In genomic region chr2:44930951-44931350, GRCm38 (mm10) we compare ENCODE assay signal across 21 mouse cellular contexts. TPM values are rescaled to one million over a fixed set of nuclear protein-coding genes. Genes with fewer than 3 reads are reported as not detected.
DNase-seq lines count a peak whose midpoint lies in the region; ATAC-seq and TF ChIP-seq lines count a peak whose summit lies in the region.
"Had no signal": no experiment of that assay in that cellular context is flagged by ENCODE, and none has a peak within 500 bp of the region (broad histone marks: within the 10 kb centered on the region; RNA-seq: fewer than 3 reads in every experiment).

No protein-coding gene starts in this region.

- peak; percentile 24 for DNase-seq in adrenal gland, adult 8-10 months
- DNase-seq in adrenal gland, postnatal 36 days = no peak
- DNase-seq in hindbrain, postnatal 0 days (ENCODE audit: low spot score) = peak; percentile 5
- no peak for DNase-seq in hindbrain, embryonic 14.5 days (ENCODE audit: low spot score)
- peak; percentile 71 for DNase-seq in MN1 (ENCODE audit: low spot score)
- DNase-seq in fat pad, adult 2 months (ENCODE audit: extremely low read depth, low read depth, low spot score) = peak; percentile 45
- DNase-seq: adrenal gland, postnatal 10 days; adrenal gland, postnatal 25 days; cerebellum, adult 11-12 months; cerebellum, adult 2 months; cerebellum, adult 9-10 months; cerebellum, postnatal 10 days; cerebellum, postnatal 25 days had no signal

- no peak for TF ChIP-seq CTCF in hindbrain, postnatal 0 days (IDR thresholded peaks at IDR 0.05; ENCODE audit: low read depth)

- no peak overlapping the region for H3K4me3 ChIP-seq in hindbrain, postnatal 0 days (ENCODE audit: low read length)
- H3K4me3 ChIP-seq in hindbrain, embryonic 14.5 days (replicated peaks; ENCODE audit: low read length) = no peak overlapping the region
- H3K4me3 ChIP-seq: embryonic facial prominence, embryonic 10.5 days; embryonic facial prominence, embryonic 12.5 days; forebrain, embryonic 10.5 days; forebrain, embryonic 12.5 days had no signal

- WGBS in hindbrain, postnatal 0 days = 71% methylated on average over 3 of the region's 3 CpGs
- 82% methylated on average over 3 of the region's 3 CpGs for WGBS in hindbrain, embryonic 14.5 days

- no peak overlapping the region for H3K4me2 ChIP-seq in hindbrain, postnatal 0 days (ENCODE audit: low read depth, low read length)
- H3K4me2 ChIP-seq in hindbrain, embryonic 14.5 days (replicated peaks) = no peak overlapping the region
- H3K4me2 ChIP-seq: embryonic facial prominence, embryonic 12.5 days; forebrain, embryonic 12.5 days had no signal

- H3K27ac ChIP-seq in hindbrain, postnatal 0 days = no peak overlapping the region
- H3K27ac ChIP-seq in hindbrain, embryonic 14.5 days = no peak overlapping the region
- H3K27ac ChIP-seq: embryonic facial prominence, embryonic 10.5 days; embryonic facial prominence, embryonic 12.5 days; forebrain, embryonic 10.5 days; forebrain, embryonic 12.5 days had no signal

- no peaks in the 10 kb centered on the region for H3K36me3 ChIP-seq in hindbrain, postnatal 0 days (ENCODE audit: insufficient read depth, low read length)
- no peaks in the 10 kb centered on the region for H3K36me3 ChIP-seq in hindbrain, embryonic 14.5 days (replicated peaks; ENCODE audit: control insufficient read depth, insufficient read depth)
- H3K36me3 ChIP-seq: embryonic facial prominence, embryonic 10.5 days; embryonic facial prominence, embryonic 12.5 days; forebrain, embryonic 10.5 days; forebrain, embryonic 12.5 days had no signal

- ATAC-seq in hindbrain, postnatal 0 days = no peak
- no peak for ATAC-seq in hindbrain, embryonic 14.5 days (ENCODE audit: low FRiP score)
- no peak for ATAC-seq in megakaryocyte progenitor cell, adult 5-6 weeks (replicated peaks; ENCODE audit: poor library complexity)
- ATAC-seq: activated CD4-positive, CD25-positive, alpha-beta regulatory T cell, adult 4 months; forebrain, embryonic 16.5 days; Patski had no signal

- no peaks in the 10 kb centered on the region for H3K4me1 ChIP-seq in hindbrain, postnatal 0 days (ENCODE audit: insufficient read depth, low read length)
- H3K4me1 ChIP-seq in hindbrain, embryonic 14.5 days (replicated peaks; ENCODE audit: control insufficient read depth, insufficient read depth, low read length) = no peaks in the 10 kb centered on the region

- no peaks in the 10 kb centered on the region for H3K9me3 ChIP-seq in hindbrain, postnatal 0 days (ENCODE audit: low read length)
- H3K9me3 ChIP-seq in hindbrain, embryonic 14.5 days (ENCODE audit: control insufficient read depth, low read length) = no peaks in the 10 kb centered on the region
- H3K9me3 ChIP-seq: embryonic facial prominence, embryonic 12.5 days; forebrain, embryonic 12.5 days had no signal

- H3K9ac ChIP-seq in hindbrain, postnatal 0 days (replicated peaks; ENCODE audit: low read length) = no peak overlapping the region
- H3K9ac ChIP-seq in hindbrain, embryonic 14.5 days = no peak overlapping the region
- H3K9ac ChIP-seq: embryonic facial prominence, embryonic 12.5 days; forebrain, embryonic 12.5 days had no signal

- no peaks in the 10 kb centered on the region for H3K27me3 ChIP-seq in hindbrain, postnatal 0 days (ENCODE audit: insufficient read depth, low read length)
- H3K27me3 ChIP-seq in hindbrain, embryonic 14.5 days (ENCODE audit: control insufficient read depth, insufficient read depth, low read length) = no peaks in the 10 kb centered on the region
- H3K27me3 ChIP-seq: embryonic facial prominence, embryonic 12.5 days; forebrain, embryonic 12.5 days; Patski had no signal

RNA-seq across cellular contexts. Expression of gene Gtdc1, which starts 3.5 kb away (rescaled TPM):
- total RNA-seq in adrenal gland, adult 8-10 months (2022) = 10 to 100 TPM; 13.0 to 19.7 (median 16.5) TPM
- total RNA-seq in adrenal gland, postnatal 36 days (2021) = 10 to 100 TPM; 13.3 to 13.9 TPM
- 37.7 and 40.6 TPM in 2 replicates for total RNA-seq in hindbrain, postnatal 0 days (2014; rRNA removed)
- 25.8 and 26.4 TPM in 2 replicates for polyA plus RNA-seq in hindbrain, postnatal 0 days (2015; fragmentation: Nextera tagmentation; extraction: Ambion mirVana)
- polyA plus RNA-seq in hindbrain, embryonic 14.5 days (2014; fragmentation: Nextera tagmentation; extraction: Ambion mirVana) = 23.0 and 23.7 TPM in 2 replicates
- total RNA-seq in megakaryocyte progenitor cell, adult 5-6 weeks (2015) = 15.5 and 18.6 TPM in 2 replicates
- total RNA-seq in megakaryocyte progenitor cell, adult 5-6 weeks (2017) = 16.9 and 22.2 TPM in 2 replicates

Comparison
In these comparisons a context has a peak if more than half of its experiments do, and no peak if none do; other contexts are left out.
1. DNase-seq: peak in adrenal gland, adult 8-10 months (single experiment), hindbrain, postnatal 0 days (single experiment), MN1 (single experiment) and fat pad, adult 2 months (single experiment); none in adrenal gland, postnatal 36 days (0 of 2) and hindbrain, embryonic 14.5 days (single experiment).